ENCODE assay signal across 10 mouse cellular contexts in the genomic region with DNA sequence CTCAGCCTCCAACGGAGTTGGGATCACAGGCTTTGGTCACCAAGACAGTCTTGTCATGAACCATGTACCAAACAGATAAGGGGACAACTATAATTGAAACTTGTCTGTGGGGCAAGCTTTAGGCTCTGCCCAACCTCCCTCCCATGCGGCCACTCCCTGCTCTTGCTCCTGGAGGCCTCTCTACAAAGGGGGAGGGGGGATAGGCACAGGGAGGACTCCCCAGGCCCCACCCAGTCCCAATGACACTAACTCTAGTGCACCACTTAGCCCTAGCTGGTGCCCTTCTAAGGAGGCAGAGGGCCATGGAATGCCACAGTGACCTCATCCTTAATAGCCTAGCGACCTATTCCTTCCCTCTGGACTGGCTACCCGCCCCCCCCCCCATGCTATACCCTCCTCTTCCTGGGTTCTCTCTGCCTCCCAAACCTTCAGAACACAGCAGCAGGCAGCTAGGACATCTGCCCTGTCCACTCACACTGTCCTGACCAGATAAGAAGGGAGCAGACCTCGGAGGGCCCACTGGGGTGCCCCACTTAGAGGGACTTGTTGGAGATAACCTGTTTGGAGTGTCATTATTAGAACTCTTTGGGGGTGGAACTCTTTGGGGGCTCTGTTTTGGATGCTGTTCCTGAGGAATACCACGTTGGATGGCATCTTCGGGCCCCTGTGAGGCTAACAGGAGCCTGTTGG. TPM values are rescaled to one million over a fixed set of nuclear protein-coding genes. Genes with fewer than 3 reads are reported as not detected.
DNase-seq lines count a peak whose midpoint lies in the region; ATAC-seq and TF ChIP-seq lines count a peak whose summit lies in the region.
"Had no signal": no experiment of that assay in that cellular context is flagged by ENCODE, and none has a peak within 500 bp of the region (broad histone marks: within the 10 kb centered on the region; RNA-seq: fewer than 3 reads in every experiment).

No protein-coding gene starts in this region.

- no peaks in the 10 kb centered on the region for H3K36me3 ChIP-seq in intestine, embryonic 15.5 days
- no peaks in the 10 kb centered on the region for H3K36me3 ChIP-seq in intestine, postnatal 0 days (ENCODE audit: control insufficient read depth, insufficient read depth)
- H3K36me3 ChIP-seq in embryonic facial prominence, embryonic 13.5 days: peaks cover 15% of the 10 kb centered on the region; the same call in 1 of the 2 replicates
- H3K36me3 ChIP-seq in liver, postnatal 0 days (replicated peaks; ENCODE audit: insufficient read depth, low read length): 0 out of 2 replicates have a peak, but pooled peaks cover 5% of the 10 kb centered on the region

- H3K9me3 ChIP-seq in intestine, embryonic 15.5 days: no peaks in the 10 kb centered on the region
- no peaks in the 10 kb centered on the region for H3K9me3 ChIP-seq in intestine, postnatal 0 days (ENCODE audit: control insufficient read depth)
- H3K9me3 ChIP-seq in embryonic facial prominence, embryonic 13.5 days: no peaks in the 10 kb centered on the region
- H3K9me3 ChIP-seq in liver, postnatal 0 days (ENCODE audit: low read length): no peaks in the 10 kb centered on the region
- H3K9me3 ChIP-seq: limb, embryonic 15.5 days had no signal

- H3K4me1 ChIP-seq in intestine, embryonic 15.5 days (replicated peaks): peaks cover 48% of the 10 kb centered on the region
- H3K4me1 ChIP-seq in intestine, postnatal 0 days (replicated peaks; ENCODE audit: control insufficient read depth, insufficient read depth, low read length): peaks cover 7% of the 10 kb centered on the region; the same call in 1 of the 2 replicates
- H3K4me1 ChIP-seq in embryonic facial prominence, embryonic 13.5 days: peaks cover 45% of the 10 kb centered on the region
- peaks cover 51% of the 10 kb centered on the region for H3K4me1 ChIP-seq in liver, postnatal 0 days (ENCODE audit: insufficient read depth)

- peak; percentile 44; the same call in 1 of the 2 replicates for ATAC-seq in intestine, embryonic 15.5 days
- ATAC-seq in intestine, postnatal 0 days: no peak
- no peak for ATAC-seq in embryonic facial prominence, embryonic 13.5 days (ENCODE audit: insufficient number of reproducible peaks, insufficient read depth, low FRiP score, low TSS enrichment, low read depth)
- peak; percentile 75 for ATAC-seq in liver, postnatal 0 days

- H3K27me3 ChIP-seq in intestine, embryonic 15.5 days (replicated peaks): no peaks in the 10 kb centered on the region
- H3K27me3 ChIP-seq in intestine, postnatal 0 days (replicated peaks; ENCODE audit: control insufficient read depth, insufficient read depth, low read length): no peaks in the 10 kb centered on the region
- H3K27me3 ChIP-seq in embryonic facial prominence, embryonic 13.5 days: no peaks in the 10 kb centered on the region
- no peaks in the 10 kb centered on the region for H3K27me3 ChIP-seq in liver, postnatal 0 days (ENCODE audit: insufficient read depth, low read length)
- H3K27me3 ChIP-seq: limb, embryonic 15.5 days had no signal

- peak; percentile 33; the same call in 1 of the 2 replicates for TF ChIP-seq EP300 in liver, postnatal 0 days (IDR thresholded peaks at IDR 0.05; ENCODE audit: low read depth)

- WGBS in intestine, embryonic 15.5 days: 70% methylated on average over 7 of the region's 7 CpGs
- WGBS in intestine, postnatal 0 days: 68% methylated on average over 7 of the region's 7 CpGs
- WGBS in embryonic facial prominence, embryonic 13.5 days: 88% methylated on average over 6 of the region's 7 CpGs
- 54% methylated on average over 6 of the region's 7 CpGs for WGBS in liver, postnatal 0 days (ENCODE audit: insufficient replicate concordance)

- H3K9ac ChIP-seq in intestine, embryonic 15.5 days: no peak overlapping the region
- no peak overlapping the region for H3K9ac ChIP-seq in intestine, postnatal 0 days (ENCODE audit: low read depth, low read length)
- peak overlapping the region; percentile 41; the same call in 1 of the 2 replicates for H3K9ac ChIP-seq in embryonic facial prominence, embryonic 13.5 days
- peak overlapping the region; percentile 87 for H3K9ac ChIP-seq in liver, postnatal 0 days (replicated peaks)
- H3K9ac ChIP-seq: limb, embryonic 15.5 days had no signal

- no peak for TF ChIP-seq CTCF in intestine, postnatal 0 days (IDR thresholded peaks at IDR 0.05; ENCODE audit: low read depth)
- TF ChIP-seq CTCF in liver, postnatal 0 days (IDR thresholded peaks at IDR 0.05; ENCODE audit: low read depth): no peak

- peak overlapping the region; percentile 56; the same call in 1 of the 2 replicates for H3K27ac ChIP-seq in intestine, embryonic 15.5 days
- no peak overlapping the region; the same call in 1 of the 2 replicates for H3K27ac ChIP-seq in intestine, postnatal 0 days (ENCODE audit: low read depth, low read length)
- no peak overlapping the region for H3K27ac ChIP-seq in embryonic facial prominence, embryonic 13.5 days
- H3K27ac ChIP-seq in liver, postnatal 0 days (ENCODE audit: low read depth): peak overlapping the region; percentile 89

- DNase-seq in MN1 (ENCODE audit: low spot score): peak; percentile 43
- DNase-seq in liver, postnatal 0 days: peak; percentile 63
- DNase-seq in testis, postnatal 14 days (ENCODE audit: low spot score): no peak
- DNase-seq in cerebellum, postnatal 4 days (ENCODE audit: low spot score in 2 of 2): no peak
- no peak for DNase-seq in thymus, postnatal 36 days
- DNase-seq: thymus, adult 18-20 months had no signal

- H3K4me3 ChIP-seq in intestine, embryonic 15.5 days (replicated peaks): no peak overlapping the region
- no peak overlapping the region for H3K4me3 ChIP-seq in intestine, postnatal 0 days (ENCODE audit: low read depth, low read length)
- H3K4me3 ChIP-seq in embryonic facial prominence, embryonic 13.5 days: no peak overlapping the region
- H3K4me3 ChIP-seq in liver, postnatal 0 days (ENCODE audit: low read depth, low read length): peak overlapping the region; percentile 91
- H3K4me3 ChIP-seq: limb, embryonic 15.5 days had no signal

- peak overlapping the region; percentile 92; the same call in 1 of the 2 replicates for H3K4me2 ChIP-seq in intestine, embryonic 15.5 days (replicated peaks)
- H3K4me2 ChIP-seq in intestine, postnatal 0 days (replicated peaks; ENCODE audit: low read depth): no peak overlapping the region
- H3K4me2 ChIP-seq in embryonic facial prominence, embryonic 13.5 days: 0 out of 2 replicates have a peak overlapping the region, but pooled peaks have one; percentile 84
- H3K4me2 ChIP-seq in liver, postnatal 0 days (ENCODE audit: low read depth, low read length): peak overlapping the region; percentile 96

RNA-seq across cellular contexts. Expression of a gene that starts 4.9 kb away (rescaled TPM):
- polyA plus RNA-seq in intestine, embryonic 15.5 days (2015; fragmentation: Nextera tagmentation; extraction: Ambion mirVana): 10.8 and 12.2 TPM in 2 replicates
- 4.4 and 7.3 TPM in 2 replicates for polyA plus RNA-seq in intestine, postnatal 0 days (2015; fragmentation: Nextera tagmentation; extraction: Ambion mirVana)
- polyA plus RNA-seq in embryonic facial prominence, embryonic 13.5 days (2015; fragmentation: Nextera tagmentation; extraction: Ambion mirVana): 8.4 and 16.2 TPM in 2 replicates
- 2.6 and 3.4 TPM in 2 replicates for polyA plus RNA-seq in liver, postnatal 0 days (2015; fragmentation: Nextera tagmentation; extraction: Ambion mirVana)

RNA-seq across cellular contexts. Expression of a gene that starts 21.6 kb away (rescaled TPM):
- polyA plus RNA-seq in intestine, embryonic 15.5 days (2015; fragmentation: Nextera tagmentation; extraction: Ambion mirVana): 40.3 and 41.8 TPM in 2 replicates
- polyA plus RNA-seq in intestine, postnatal 0 days (2015; fragmentation: Nextera tagmentation; extraction: Ambion mirVana): 13.3 and 14.0 TPM in 2 replicates
- polyA plus RNA-seq in embryonic facial prominence, embryonic 13.5 days (2015; fragmentation: Nextera tagmentation; extraction: Ambion mirVana): 34.3 and 39.6 TPM in 2 replicates
- polyA plus RNA-seq in liver, postnatal 0 days (2015; fragmentation: Nextera tagmentation; extraction: Ambion mirVana): 19.8 and 23.7 TPM in 2 replicates

RNA-seq across cellular contexts. Expression of a gene that starts 30.5 kb away (rescaled TPM):
- 545 and 612 TPM in 2 replicates for polyA plus RNA-seq in intestine, embryonic 15.5 days (2015; fragmentation: Nextera tagmentation; extraction: Ambion mirVana)
- 676 and 681 TPM in 2 replicates for polyA plus RNA-seq in intestine, postnatal 0 days (2015; fragmentation: Nextera tagmentation; extraction: Ambion mirVana)
- polyA plus RNA-seq in embryonic facial prominence, embryonic 13.5 days (2015; fragmentation: Nextera tagmentation; extraction: Ambion mirVana): 296 and 355 TPM in 2 replicates
- 223 and 249 TPM in 2 replicates for polyA plus RNA-seq in liver, postnatal 0 days (2015; fragmentation: Nextera tagmentation; extraction: Ambion mirVana)

Comparison
In these comparisons a context has a peak if more than half of its experiments do, and no peak if none do; other contexts are left out.
1. ATAC-seq: peak in intestine, embryonic 15.5 days (single experiment) and liver, postnatal 0 days (single experiment); none in intestine, postnatal 0 days (single experiment) and embryonic facial prominence, embryonic 13.5 days (single experiment).
2. H3K27ac ChIP-seq: peak in intestine, embryonic 15.5 days (single experiment) and liver, postnatal 0 days (single experiment); none in intestine, postnatal 0 days (single experiment) and embryonic facial prominence, embryonic 13.5 days (single experiment).
3. H3K9ac ChIP-seq: peak in embryonic facial prominence, embryonic 13.5 days (single experiment) and liver, postnatal 0 days (single experiment); none in intestine, embryonic 15.5 days (single experiment) and intestine, postnatal 0 days (single experiment).
4. DNase-seq: peak in MN1 (single experiment) and liver, postnatal 0 days (single experiment); none in testis, postnatal 14 days (single experiment), cerebellum, postnatal 4 days (0 of 2) and thymus, postnatal 36 days (0 of 2).